Comparison of ENCODE assay signal across 8 mouse cellular contexts in the genomic region with DNA sequence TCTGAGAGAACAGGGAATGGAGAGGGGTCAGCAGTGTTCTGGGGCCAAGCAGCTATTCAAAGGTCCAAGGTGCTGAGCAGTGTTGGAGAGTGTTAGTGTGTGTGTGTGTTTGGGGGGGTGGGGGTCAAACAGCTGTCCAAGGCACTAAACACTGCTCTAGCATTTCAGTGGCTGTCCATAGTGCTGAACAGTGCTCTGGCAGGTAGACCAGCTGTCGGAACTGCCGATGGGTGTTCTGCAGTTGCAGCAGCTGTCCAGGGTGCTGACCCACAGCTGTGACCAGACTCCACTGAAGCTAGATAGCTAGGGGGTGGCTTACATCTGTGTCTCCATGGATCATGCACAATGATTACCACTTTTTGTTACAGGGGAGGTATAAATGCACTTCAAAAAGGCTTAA. TPM values are rescaled to one million over a fixed set of nuclear protein-coding genes. Genes with fewer than 3 reads are reported as not detected.
DNase-seq lines count a peak whose midpoint lies in the region; ATAC-seq and TF ChIP-seq lines count a peak whose summit lies in the region.

No protein-coding gene starts in this region.

- no peak for TF ChIP-seq POLR2A in lung, adult 2 months (IDR thresholded peaks at IDR 0.05; ENCODE audit: borderline replicate concordance, extremely low read depth, low read depth, low read length)

- H3K27ac ChIP-seq in heart, embryonic 12.5 days (ENCODE audit: poor library complexity, severe bottlenecking) = no peak overlapping the region
- H3K27ac ChIP-seq in ES-E14 (ENCODE audit: insufficient read depth, low read depth, low read length, poor library complexity, severe bottlenecking) = no peak overlapping the region
- H3K27ac ChIP-seq in embryonic facial prominence, embryonic 14.5 days (replicated peaks; ENCODE audit: low read depth, low read length) = no peak overlapping the region

- no peak for TF ChIP-seq CTCF in lung, adult 2 months (IDR thresholded peaks at IDR 0.05; ENCODE audit: insufficient read depth, low read length)

- H3K9me3 ChIP-seq in heart, embryonic 12.5 days (replicated peaks) = peaks cover 33% of the 10 kb centered on the region
- no peaks in the 10 kb centered on the region for H3K9me3 ChIP-seq in ES-E14 (ENCODE audit: control insufficient read depth, insufficient read depth, low read depth, low read length)
- H3K9me3 ChIP-seq in embryonic facial prominence, embryonic 14.5 days (ENCODE audit: control insufficient read depth, low read length) = no peaks in the 10 kb centered on the region

- no peaks in the 10 kb centered on the region for H3K36me3 ChIP-seq in heart, embryonic 12.5 days
- H3K36me3 ChIP-seq in ES-E14 (ENCODE audit: control insufficient read depth, insufficient read depth, low read length, poor library complexity, severe bottlenecking) = no peaks in the 10 kb centered on the region
- H3K36me3 ChIP-seq in embryonic facial prominence, embryonic 14.5 days (ENCODE audit: control insufficient read depth, insufficient read depth, low read length) = no peaks in the 10 kb centered on the region

- no peaks in the 10 kb centered on the region for H3K27me3 ChIP-seq in heart, embryonic 12.5 days (replicated peaks)
- no peaks in the 10 kb centered on the region for H3K27me3 ChIP-seq in embryonic facial prominence, embryonic 14.5 days (replicated peaks; ENCODE audit: control insufficient read depth, insufficient read depth, low read length)

- in situ Hi-C loops in ES-E14 (cut with MboI; ENCODE audit: low sequenced_read_pairs in 2 of 2, unreplicated experiment in 2 of 2) = no loop called here

- 3% methylated on average over 2 of the region's 2 CpGs for WGBS in heart, embryonic 12.5 days
- 0% methylated on average over 1 of the region's 2 CpGs for WGBS in embryonic facial prominence, embryonic 14.5 days
- 5% methylated on average over 2 of the region's 2 CpGs for WGBS in lung, adult 2 months

- ATAC-seq in heart, embryonic 12.5 days (ENCODE audit: insufficient number of reproducible peaks, low FRiP score) = no peak
- 0 out of 2 replicates have a peak, but pooled peaks have one; percentile 37 for ATAC-seq in embryonic facial prominence, embryonic 14.5 days (ENCODE audit: low read depth)

- no peak overlapping the region for H3K4me2 ChIP-seq in heart, embryonic 12.5 days
- H3K4me2 ChIP-seq in embryonic facial prominence, embryonic 14.5 days (ENCODE audit: low read depth, low read length) = no peak overlapping the region

- H3K4me3 ChIP-seq in heart, embryonic 12.5 days = no peak overlapping the region
- H3K4me3 ChIP-seq in ES-E14 (ENCODE audit: insufficient read depth in 1 of 2, low read depth in 1 of 2, low read length in 2 of 2, poor library complexity in 1 of 2, severe bottlenecking in 1 of 2) = no peak overlapping the region
- no peak overlapping the region for H3K4me3 ChIP-seq in embryonic facial prominence, embryonic 14.5 days (ENCODE audit: low read depth, low read length)
- no peak overlapping the region for H3K4me3 ChIP-seq in lung, adult 2 months (replicated peaks; ENCODE audit: extremely low read depth, low read depth, low read length)

- no peaks in the 10 kb centered on the region for H3K4me1 ChIP-seq in heart, embryonic 12.5 days (replicated peaks)
- H3K4me1 ChIP-seq in ES-E14 (ENCODE audit: control insufficient read depth in 2 of 2, insufficient read depth in 2 of 2, low read length in 2 of 2, poor library complexity in 1 of 2) = no peaks in the 10 kb centered on the region
- no peaks in the 10 kb centered on the region for H3K4me1 ChIP-seq in embryonic facial prominence, embryonic 14.5 days (ENCODE audit: control insufficient read depth, insufficient read depth, low read length)
- no peaks in the 10 kb centered on the region for H3K4me1 ChIP-seq in lung, adult 2 months (ENCODE audit: control insufficient read depth, insufficient read depth, low read length)

- peak; percentile 11 to 28 for DNase-seq in heart, adult 18-20 months
- peak; percentile 66 for DNase-seq in ES-E14 (ENCODE audit: low read depth, low spot score)
- peak; percentile 84 for DNase-seq in embryonic facial prominence, embryonic 14.5 days (ENCODE audit: low spot score)
- DNase-seq in lung, adult 2 months = peak; percentile 16
- DNase-seq in spleen, adult 18-20 months = no peak
- no peak for DNase-seq in thymus, postnatal 10 days (ENCODE audit: low spot score in 2 of 2)
- no peak for DNase-seq in T-cell, adult 2 months (ENCODE audit: low spot score)

- no peak overlapping the region for H3K9ac ChIP-seq in heart, embryonic 12.5 days
- no peak overlapping the region for H3K9ac ChIP-seq in ES-E14 (ENCODE audit: insufficient read depth, low read depth, low read length, poor library complexity, severe bottlenecking)
- H3K9ac ChIP-seq in embryonic facial prominence, embryonic 14.5 days (ENCODE audit: low read depth, low read length) = no peak overlapping the region

TF ChIP-seq in ES-E14, 5 proteins besides CTCF, POLR2A, EP300 and RAD21:
- no peak for TF ChIP-seq MAFK (IDR thresholded peaks at IDR 0.05; ENCODE audit: insufficient read depth, low read depth, low read length)
- no peak for TF ChIP-seq CHD2 (IDR thresholded peaks at IDR 0.05; ENCODE audit: low read depth, low read length)
- TF ChIP-seq ZNF384 (IDR thresholded peaks at IDR 0.05; ENCODE audit: low read depth, low read length) = no peak
- TF ChIP-seq HCFC1 (IDR thresholded peaks at IDR 0.05; ENCODE audit: borderline replicate concordance, insufficient read depth, low read length) = no peak; the same call in 1 of the 2 replicates
- TF ChIP-seq ZC3H11A (IDR thresholded peaks at IDR 0.05; ENCODE audit: borderline replicate concordance, low read depth, low read length) = 0 out of 2 replicates have a peak, but pooled peaks have one; percentile 9

RNA-seq across cellular contexts. Expression of a gene that starts 36.8 kb away (rescaled TPM):
- total RNA-seq in heart, adult 18-20 months (2021) = under 1 TPM; 0.17 to 0.33 TPM
- 0.17 TPM in 1 of 2 replicates, not detected in the other for polyA plus RNA-seq in heart, embryonic 12.5 days (2016; fragmentation: Nextera tagmentation; extraction: Ambion mirVana)
- total RNA-seq in ES-E14 (2012; rRNA removed) = 2.5 and 6.9 TPM in 2 replicates
- 1.7 and 2.8 TPM in 2 replicates for polyA plus RNA-seq in embryonic facial prominence, embryonic 14.5 days (2014; fragmentation: Nextera tagmentation; extraction: Ambion mirVana)
- polyA plus RNA-seq in lung, adult 2 months (2012; rRNA removed) = 0.17 and 0.26 TPM in 2 replicates

Comparison
In these comparisons a context has a peak if more than half of its experiments do, and no peak if none do; other contexts are left out.
1. DNase-seq: peak in heart, adult 18-20 months (2 of 2), ES-E14 (single experiment), embryonic facial prominence, embryonic 14.5 days (single experiment) and lung, adult 2 months (single experiment); none in spleen, adult 18-20 months (0 of 2), thymus, postnatal 10 days (0 of 2) and T-cell, adult 2 months (single experiment).